Mouse (Mus musculus) B cell, adult 62 days (primary cell): ENCODE data around the gene Cxcr6. TPM values are rescaled to one million over a fixed set of nuclear protein-coding genes. Genes with fewer than 3 reads are reported as not detected.

Source experiments
- total RNA-seq: library from RNA; stranded (reverse); gene quantifications from 4 replicates; pipeline ENCODE4 v1.2.4, GENCODE M21; 2023

The Cxcr6 gene
- not detected in 4 replicates for total RNA-seq

DNA sequence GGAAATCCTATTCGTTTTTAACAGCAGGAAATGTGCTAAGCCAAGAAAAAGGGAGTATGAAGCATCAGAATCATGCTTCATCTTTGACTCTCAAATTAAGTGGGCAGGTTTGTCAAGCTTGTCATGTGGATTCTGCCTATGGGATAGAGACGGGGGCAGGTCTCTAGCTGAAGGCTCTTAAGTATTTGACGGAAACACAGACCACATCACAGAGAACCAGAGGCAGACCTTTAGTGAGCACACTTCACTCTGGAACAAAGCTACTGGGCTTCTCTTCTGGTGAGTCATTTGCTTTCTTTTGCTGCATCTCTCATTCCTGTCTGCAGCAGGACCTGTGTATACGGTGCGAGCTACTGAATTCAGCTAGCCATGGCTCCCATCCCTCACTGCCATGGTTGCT, at the start of gene Cxcr6:
Cxcr6 (plus strand) TSS at position 209 of the 400 bp plus-strand sequence.

DNA sequence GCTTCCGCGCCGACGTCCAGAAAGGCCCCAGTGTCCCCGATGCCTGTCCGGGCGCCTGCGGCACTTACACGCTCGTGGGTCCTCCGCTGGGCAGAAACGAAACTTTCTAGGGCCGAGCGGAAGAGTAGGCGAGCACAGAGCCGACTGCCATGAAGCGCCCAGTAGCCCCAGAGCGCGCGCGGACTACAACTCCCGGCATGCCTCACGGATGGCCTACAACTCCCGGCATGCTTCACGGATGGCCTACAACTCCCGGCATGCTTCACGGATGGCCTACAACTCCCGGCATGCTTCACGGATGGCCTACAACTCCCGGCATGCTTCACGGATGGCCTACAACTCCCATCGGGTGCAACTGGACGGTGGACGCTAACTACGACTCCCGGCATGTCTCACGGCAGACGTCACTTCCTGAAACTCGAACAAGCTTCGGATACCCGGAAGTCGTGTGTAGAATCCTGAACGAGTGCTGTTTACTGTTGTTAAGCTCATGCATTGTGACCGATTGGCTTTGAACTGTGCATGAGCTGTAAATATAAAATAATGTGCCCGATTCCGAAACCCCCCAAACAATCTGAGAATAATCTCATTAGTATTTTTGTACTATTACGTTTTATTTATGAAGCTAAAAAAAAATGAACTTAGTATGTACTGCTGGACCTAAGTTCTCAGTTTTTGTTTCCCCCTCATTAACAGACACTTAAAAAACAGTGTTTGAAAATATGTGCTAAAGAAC, 45.6 kb downstream of the Cxcr6 start, which contains the start of gene Fyco1:
Fyco1 (minus strand) TSS at position 187 of the 736 bp plus-strand sequence.

Other genes with a start within 250 kb of the Cxcr6 start
- gene Slc6a20b, start 173.9 kb upstream of the Cxcr6 start, total RNA-seq, result not detected in 4 replicates
- gene Ccr9, start 128.0 kb upstream of the Cxcr6 start, total RNA-seq, result 0.78 to 1.0 TPM (median 1.0 TPM) in 4 replicates
- not detected in 4 replicates for gene Slc6a20a, start 127.6 kb upstream of the Cxcr6 start, total RNA-seq
- 270 to 295 TPM (median 292 TPM) in 4 replicates for gene Lztfl1, start 88.8 kb upstream of the Cxcr6 start, total RNA-seq
- gene Fyco1, start 45.4 kb downstream of the Cxcr6 start, total RNA-seq, result 35.9 to 45.9 TPM (median 41.4 TPM) in 4 replicates
- 0.12 to 0.18 TPM (median 0.13 TPM) in 3 of 4 replicates, not detected in the other for gene Xcr1, start 55.6 kb downstream of the Cxcr6 start, total RNA-seq
- gene Ccr1, start 162.2 kb downstream of the Cxcr6 start, total RNA-seq, result 1.1 to 1.9 TPM (median 1.6 TPM) in 4 replicates
- gene Ccr1l1, start 171.9 kb downstream of the Cxcr6 start, total RNA-seq, result 0.51 TPM in 1 of 4 replicates, not detected in the others
- gene Ccr3, start 215.5 kb downstream of the Cxcr6 start, total RNA-seq, result 0.69 to 1.3 TPM (median 0.93 TPM) in 4 replicates